Mouse (Mus musculus) heart, postnatal 0 days (tissue): ENCODE measurements around the gene Mtmr14.

ENCODE experiments used
- CTCF ChIP-seq: IDR thresholded peaks from 2 replicates; pipeline ENCODE4 v1.5.1; 2016; ENCODE audit warnings: antibody characterized with exemption, control low read depth, low read depth
- EP300 ChIP-seq: IDR thresholded peaks from 2 replicates; pipeline ENCODE4 v1.6.1; 2016; ENCODE audit warnings: antibody characterized with exemption, low read depth

- TF ChIP-seq CTCF (no peak), EP300 (no peak)
Measured at GRCm38 (mm10) chr6:113263531-113263930, 25.9 kb downstream of the Mtmr14 start.
